Mouse (Mus musculus): ENCODE data around the gene Rhox6. TPM values are rescaled to one million over a fixed set of nuclear protein-coding genes. Genes with fewer than 3 reads are reported as not detected.
"Not testable (repeated sequence)": the region's sequence is repeated elsewhere in the genome, so short reads cannot be mapped to it uniquely, and the experiment has no call there.

The Rhox6 gene
- total RNA-seq (2021): not detected

DNA sequence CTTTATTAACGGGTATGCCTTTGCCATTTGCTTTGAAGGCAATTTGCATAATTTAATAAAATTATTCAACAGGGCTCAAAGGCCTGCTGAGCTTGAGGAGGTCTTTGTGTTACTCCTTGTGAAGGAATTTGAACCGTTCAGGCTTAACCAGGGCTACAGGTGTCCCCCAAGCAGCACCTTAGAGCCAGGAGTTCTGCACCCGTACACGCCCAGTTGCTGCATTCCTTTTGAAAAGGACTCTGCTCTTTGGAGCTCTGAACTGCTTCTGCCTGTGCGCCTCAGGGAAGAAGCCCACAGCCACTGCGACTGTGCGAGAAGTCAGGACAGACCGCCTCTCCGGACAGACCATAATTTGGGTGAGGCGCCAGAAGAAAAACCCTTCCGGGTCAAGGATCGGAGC is at the start of gene Rhox6:
Rhox6 (plus strand) TSS at position 301 of the 400 bp plus-strand sequence.
- DNase-seq (ENCODE audit: low spot score); intact Hi-C loops (cut with DNase I): not testable (repeated sequence)

DNA sequence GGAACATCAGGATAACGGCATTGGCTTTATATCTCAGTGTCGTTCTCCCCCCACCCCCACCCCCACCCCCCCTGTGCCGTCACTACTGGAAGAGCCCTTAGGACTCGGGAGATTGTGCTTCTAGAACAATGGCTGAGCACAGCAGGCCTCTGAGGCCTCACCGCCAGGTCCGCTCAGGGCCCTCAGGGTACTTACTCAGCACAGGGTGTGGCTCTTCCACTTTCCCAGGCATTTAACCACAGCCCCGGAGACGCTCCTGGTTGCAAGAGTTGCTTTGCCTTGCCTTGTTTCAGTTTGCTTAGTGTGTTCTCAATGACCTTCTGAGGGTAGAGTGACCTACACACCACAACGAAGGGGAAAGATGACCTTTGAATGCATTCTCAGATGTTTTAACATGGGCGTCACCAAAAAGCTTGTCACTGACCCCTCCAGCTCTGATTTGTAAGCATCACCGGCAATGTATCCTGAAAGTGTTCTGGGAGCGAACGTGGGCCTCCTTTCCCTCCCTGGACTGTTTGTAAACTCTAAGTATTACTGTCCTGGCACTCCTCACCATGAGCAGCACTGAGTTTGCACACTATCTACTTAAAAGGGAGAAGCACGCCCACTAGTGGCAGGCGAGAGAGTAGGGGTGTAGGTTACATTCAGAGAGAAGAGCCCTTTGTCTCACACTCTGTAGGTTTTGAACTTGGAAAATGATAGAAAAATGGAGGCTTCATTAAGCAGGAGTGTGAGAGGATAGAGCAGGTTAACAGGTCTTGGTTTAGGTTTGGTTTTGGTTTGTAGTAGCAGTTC is 19.2 kb upstream of the Rhox6 start:
- intact Hi-C loops (cut with DNase I): no loop called here

DNA sequence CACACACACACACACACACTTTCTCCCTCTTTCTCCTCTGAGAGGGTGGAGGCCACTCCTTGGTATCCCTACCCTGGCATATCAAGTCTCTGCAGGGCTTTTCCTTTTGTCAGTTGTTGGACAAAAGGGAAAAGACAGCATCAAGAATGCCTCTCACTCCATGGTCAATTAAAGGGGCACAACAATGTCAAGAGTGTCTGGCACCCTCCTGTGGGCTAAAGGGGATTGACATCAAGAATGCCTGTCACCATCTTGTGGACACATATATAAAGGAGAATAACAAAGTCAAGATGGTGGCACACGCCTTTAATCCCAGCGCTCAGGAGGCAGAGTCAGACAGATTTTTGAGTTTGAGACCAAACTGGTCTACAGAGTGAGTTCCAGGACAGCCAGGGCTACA is 17.3 kb upstream of the Rhox6 start:
- intact Hi-C loops (cut with DNase I): no loop called here
- no peak for DNase-seq (ENCODE audit: low spot score)

More for the DNA sequence above, 19.2 kb upstream of the Rhox6 start:
- DNase-seq (ENCODE audit: low spot score): no peak

DNA sequence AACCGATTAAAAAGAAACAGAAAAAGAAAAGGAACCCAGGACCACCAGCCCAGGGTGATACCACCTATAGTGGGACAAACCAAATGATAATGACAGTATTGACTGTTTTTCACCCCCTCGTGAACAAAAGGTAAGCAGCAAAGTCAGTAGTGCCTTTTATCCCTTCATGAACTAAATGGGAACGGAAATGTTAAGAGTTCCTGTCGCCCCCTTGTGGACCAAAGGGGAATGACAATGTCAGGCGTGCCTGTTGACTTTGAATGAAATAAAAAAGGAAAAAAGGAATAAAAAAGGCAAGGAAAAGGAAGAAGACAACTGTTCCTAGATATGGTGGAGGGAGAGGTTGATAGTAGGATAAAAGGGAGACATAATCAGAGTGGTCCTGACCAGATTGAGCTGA is 15.5 kb upstream of the Rhox6 start:
- DNase-seq (ENCODE audit: low spot score): no peak

DNA sequence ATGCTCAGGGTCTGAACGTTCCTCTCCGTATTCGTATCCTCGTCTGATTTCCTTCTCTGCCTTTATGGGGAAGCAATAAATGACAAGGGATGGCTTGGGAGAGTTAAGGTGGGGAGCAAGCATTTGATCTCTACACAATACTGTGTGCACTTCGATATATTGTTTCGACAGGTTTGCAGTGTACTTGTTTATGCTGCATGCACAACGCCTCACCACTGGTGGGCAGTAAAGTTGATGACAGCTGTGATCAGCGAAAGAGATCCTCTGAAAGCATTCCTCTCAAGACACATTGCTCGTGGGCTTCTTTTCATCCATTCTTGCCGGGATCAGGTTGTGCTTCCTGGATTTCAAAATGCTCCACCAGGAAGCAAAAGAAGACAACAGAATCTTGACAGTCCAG is 11.0 kb upstream of the Rhox6 start:
- intact Hi-C loops (cut with DNase I): no loop called here

More for the DNA sequence above, 15.5 kb upstream of the Rhox6 start:
- intact Hi-C loops (cut with DNase I): no loop called here

GRCm38 (mm10) chrX:37831386-37831785 is 4.7 kb downstream of the Rhox6 start, which contains the start of gene Rhox7a:
Rhox7a (plus strand) TSS chrX:37831686.
- intact Hi-C loops (cut with DNase I); DNase-seq (ENCODE audit: low spot score): not testable (repeated sequence)

More for the DNA sequence above, 11.0 kb upstream of the Rhox6 start:
- DNase-seq (ENCODE audit: low spot score): no peak

DNA sequence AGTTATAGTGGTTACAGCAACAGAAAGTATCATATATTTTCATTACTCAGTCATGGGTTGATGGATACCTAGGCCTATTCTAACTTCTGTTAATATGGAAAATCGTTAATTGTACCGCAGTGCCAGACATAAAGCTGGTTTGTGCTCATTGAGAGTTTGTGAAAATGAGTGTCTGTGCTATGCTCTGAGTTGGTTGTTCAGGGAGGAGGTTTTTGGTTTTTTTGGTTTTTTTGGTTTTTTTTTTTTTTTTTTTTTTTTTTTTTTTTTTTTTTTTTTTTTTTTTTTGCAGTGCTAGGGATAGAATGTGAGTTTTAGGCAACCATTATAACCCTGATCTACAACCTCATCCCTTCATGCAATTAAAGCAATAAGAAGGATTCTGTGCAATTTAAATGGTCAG is 44.9 kb downstream of the Rhox6 start:
- intact Hi-C loops (cut with DNase I): no loop called here
- DNase-seq (ENCODE audit: low spot score): no peak

DNA sequence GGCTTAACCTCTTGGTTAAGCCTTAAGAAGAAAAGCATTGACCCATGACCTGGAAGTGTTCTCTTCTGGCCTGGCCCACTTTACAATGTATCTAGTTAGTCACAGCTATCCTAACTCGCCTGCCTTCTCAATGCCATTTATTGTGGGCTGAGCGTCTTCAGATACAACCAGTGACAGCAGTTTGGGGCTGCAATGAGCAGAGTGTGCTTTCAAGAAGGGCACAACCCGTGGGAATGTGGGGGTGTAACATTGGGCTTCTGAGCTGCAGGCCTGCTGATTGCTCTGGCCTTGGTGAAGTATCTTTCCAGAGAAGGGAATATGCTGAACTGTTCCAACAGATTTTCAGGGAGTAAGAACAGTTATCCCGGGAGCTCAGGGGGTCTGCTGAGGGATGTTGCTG is 52.1 kb downstream of the Rhox6 start, which contains the start of gene Rhox8:
Rhox8 (minus strand) TSS at position 101 of the 400 bp plus-strand sequence.
- DNase-seq (ENCODE audit: low spot score): no peak
- intact Hi-C loops (cut with DNase I): no loop called here

Other genes starting within 250 kb of the Rhox6 start
- not detected for gene Rhox3f, start 245.9 kb upstream of the Rhox6 start, total RNA-seq (2021)
- gene Rhox4f, start 219.2 kb upstream of the Rhox6 start, total RNA-seq (2021): not detected
- not detected for gene Rhox3g, start 198.3 kb upstream of the Rhox6 start, total RNA-seq (2021)
- not detected for gene Rhox2g, start 183.4 kb upstream of the Rhox6 start, total RNA-seq (2021)
- not detected for gene Rhox4g, start 175.6 kb upstream of the Rhox6 start, total RNA-seq (2021)
- gene Rhox3h, start 158.1 kb upstream of the Rhox6 start, total RNA-seq (2021): not detected
- gene Rhox2h, start 153.6 kb upstream of the Rhox6 start, total RNA-seq (2021): not detected
- 1 to 10 TPM in 1 of 2 experiments, under 1 TPM in 1; 0.73 to 2.1 TPM for gene Rhox5, start 22.1 kb upstream of the Rhox6 start, total RNA-seq (2021)
- gene Rhox7a, start 4.8 kb downstream of the Rhox6 start, total RNA-seq (2021): not detected
- gene Rhox8, start 52.0 kb downstream of the Rhox6 start, total RNA-seq (2021): not detected
- gene Rhox7b, start 70.3 kb downstream of the Rhox6 start, total RNA-seq (2021): not detected
- not detected for gene Rhox9, start 74.9 kb downstream of the Rhox6 start, total RNA-seq (2021)
- not detected for gene Btg1-ps1, start 191.9 kb downstream of the Rhox6 start, total RNA-seq (2021)
- gene Btg1-ps2, start 216.2 kb downstream of the Rhox6 start, total RNA-seq (2021): not detected
- not detected for gene Rhox10, start 239.6 kb downstream of the Rhox6 start, total RNA-seq (2021)

Measured in heart, postnatal 25 days (tissue).